Mouse (Mus musculus) neural tube, embryonic 11.5 days (tissue): ENCODE measurements around the gene B4galnt2. TPM values are rescaled to one million over a fixed set of nuclear protein-coding genes. Genes with fewer than 3 reads are reported as not detected.

ENCODE experiments used
- ATAC-seq: fragments of 200-750 bp; cut with Nextera tagmentation; 2 replicates; pipeline ENCODE4 v1.8.0; 2017; ENCODE audit warnings: moderate number of reproducible peaks, mild to moderate bottlenecking, moderate TSS enrichment, moderate library complexity; ENCODE audit not compliant: insufficient read depth, low FRiP score, low TSS enrichment
- DNase-seq: peaks from one replicate; pipeline ENCODE4 v3.0.0-alpha.2; 2015; ENCODE audit warnings: low spot score
- H3K27ac ChIP-seq: fragments of 300-500 bp; sonication (generic); 2 replicates; pipeline ENCODE4 v1.5.1; 2014; ENCODE audit warnings: low read depth, mild to moderate bottlenecking, low read length
- H3K27me3 ChIP-seq: fragments of 300-500 bp; sonication (generic); 2 replicates; pipeline ENCODE4 v1.6.1; 2014; ENCODE audit warnings: mild to moderate bottlenecking, low read length, mixed read lengths; ENCODE audit not compliant: control insufficient read depth, insufficient read depth
- H3K36me3 ChIP-seq: fragments of 300-500 bp; sonication (generic); 2 replicates; pipeline ENCODE4 v1.6.1; 2014; ENCODE audit warnings: mild to moderate bottlenecking, low read length, moderate library complexity, mixed read lengths; ENCODE audit not compliant: control insufficient read depth, insufficient read depth
- H3K4me1 ChIP-seq: fragments of 300-500 bp; sonication (generic); 2 replicates; pipeline ENCODE4 v1.6.1; 2014; ENCODE audit warnings: low read length, mixed read lengths; ENCODE audit not compliant: control insufficient read depth, insufficient read depth
- H3K4me2 ChIP-seq: fragments of 300-500 bp; sonication (generic); 2 replicates; pipeline ENCODE4 v1.6.1; 2014; ENCODE audit warnings: low read depth, mild to moderate bottlenecking, moderate library complexity
- H3K4me3 ChIP-seq: fragments of 300-500 bp; sonication (generic); 2 replicates; pipeline ENCODE4 v1.5.1; 2014; ENCODE audit warnings: low read depth, low read length
- H3K9ac ChIP-seq: fragments of 300-500 bp; sonication (generic); 2 replicates; pipeline ENCODE4 v1.6.1; 2014; ENCODE audit warnings: mild to moderate bottlenecking, low read length
- H3K9me3 ChIP-seq: fragments of 300-500 bp; sonication (generic); 2 replicates; pipeline ENCODE4 v1.6.1; 2016; ENCODE audit warnings: low read length; ENCODE audit not compliant: control insufficient read depth
- WGBS: fragments of 180-500 bp; shearing (Covaris S2); extraction: QIAGEN DNeasy Blood & Tissue Kit; methylation state at CpG from one replicate; pipeline ENCODE4 v1.1.7; 2014; 5-methylcytosine and 5-hydroxymethylcytosine counted together
- polyA plus RNA-seq: library from polyadenylated mRNA; unstranded; fragments of >200 nt; fragmentation: Nextera tagmentation; extraction: Ambion mirVana; gene quantifications from 2 replicates; pipeline ENCODE4 v1.2.1, GENCODE M21; 2014

Gene B4galnt2
- polyA plus RNA-seq, 1 experiment from 2014 or later: not detected

DNA sequence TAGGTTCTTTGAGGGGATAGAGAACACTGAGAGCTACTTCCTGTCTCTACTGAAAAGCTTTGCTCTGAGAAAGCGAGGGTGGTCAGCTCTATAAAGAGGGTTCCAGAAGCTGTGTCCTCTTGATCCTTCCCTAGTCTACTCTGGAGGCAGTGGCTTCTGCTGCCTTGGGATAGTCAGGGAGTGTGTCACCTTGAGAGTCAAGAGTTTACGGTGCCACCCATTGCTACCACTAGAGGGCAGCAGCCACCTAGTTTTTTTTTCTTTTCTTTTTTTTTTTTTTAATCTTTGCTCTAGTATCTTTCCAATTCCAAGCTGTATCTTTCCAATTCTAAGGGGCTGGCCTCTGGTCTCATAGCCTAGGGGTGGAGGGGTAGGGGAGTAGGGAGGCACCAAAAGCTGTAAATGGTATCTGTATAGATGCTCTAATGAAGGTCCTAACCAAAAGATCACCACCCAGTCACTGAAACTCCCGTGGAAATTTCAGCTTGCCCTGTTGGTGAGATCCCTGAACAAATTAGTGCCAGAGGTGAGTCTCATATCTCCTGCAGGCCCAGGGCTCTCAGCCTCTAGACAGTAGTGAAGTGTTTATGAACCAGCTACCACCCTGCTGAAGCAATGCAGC, 87.1 kb downstream of the B4galnt2 start:
- Histone ChIP-seq H3K9ac (no peak overlapping the region), H3K9me3 (no peaks in the 10 kb centered on the region), H3K4me3 (no peak overlapping the region), H3K27ac (no peak overlapping the region), H3K4me2 (no peak overlapping the region), H3K4me1 (peaks cover 10% of the 10 kb centered on the region), H3K36me3 (no peaks in the 10 kb centered on the region), H3K27me3 (peaks cover 72% of the 10 kb centered on the region)
- ATAC-seq (no peak), DNase-seq (peak; percentile 58)
- WGBS: 22% methylated on average over 3 of the region's 3 CpGs

DNA sequence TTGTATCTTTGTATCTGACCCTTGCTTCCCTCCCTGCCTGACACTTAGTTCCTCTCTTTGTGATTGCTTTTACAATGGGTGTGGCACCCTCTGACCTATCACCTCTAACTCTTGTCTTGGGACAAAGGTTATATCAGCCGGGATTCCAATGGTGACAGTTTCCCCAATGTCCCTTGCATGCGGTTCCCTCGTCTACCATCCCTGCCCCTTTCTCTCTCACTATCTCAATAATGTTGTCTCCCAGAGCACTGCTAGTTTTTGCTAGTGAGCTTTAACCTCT, 87.6 kb downstream of the B4galnt2 start:
- Histone ChIP-seq H3K9me3 (no peaks in the 10 kb centered on the region), H3K4me1 (peaks cover 10% of the 10 kb centered on the region), H3K36me3 (no peaks in the 10 kb centered on the region), H3K27me3 (peaks cover 68% of the 10 kb centered on the region), H3K4me2 (no peak overlapping the region), H3K27ac (no peak overlapping the region), H3K4me3 (no peak overlapping the region), H3K9ac (no peak overlapping the region)
- no peak for DNase-seq
- WGBS: 27% methylated on average over 3 of the region's 3 CpGs
- no peak for ATAC-seq

GRCm38 (mm10) chr11:95826317-95827167, 88.1 kb downstream of the B4galnt2 start:
- no peak overlapping the region for H3K4me3 ChIP-seq
- no peaks in the 10 kb centered on the region for H3K36me3 ChIP-seq
- ATAC-seq (no peak), DNase-seq (no peak)
- peaks cover 10% of the 10 kb centered on the region for H3K4me1 ChIP-seq
- WGBS: 63% methylated on average over 6 of the region's 6 CpGs
- H3K27me3 ChIP-seq: peaks cover 62% of the 10 kb centered on the region
- no peak overlapping the region for H3K9ac ChIP-seq
- H3K27ac ChIP-seq: no peak overlapping the region
- no peaks in the 10 kb centered on the region for H3K9me3 ChIP-seq
- no peak overlapping the region for H3K4me2 ChIP-seq

DNA sequence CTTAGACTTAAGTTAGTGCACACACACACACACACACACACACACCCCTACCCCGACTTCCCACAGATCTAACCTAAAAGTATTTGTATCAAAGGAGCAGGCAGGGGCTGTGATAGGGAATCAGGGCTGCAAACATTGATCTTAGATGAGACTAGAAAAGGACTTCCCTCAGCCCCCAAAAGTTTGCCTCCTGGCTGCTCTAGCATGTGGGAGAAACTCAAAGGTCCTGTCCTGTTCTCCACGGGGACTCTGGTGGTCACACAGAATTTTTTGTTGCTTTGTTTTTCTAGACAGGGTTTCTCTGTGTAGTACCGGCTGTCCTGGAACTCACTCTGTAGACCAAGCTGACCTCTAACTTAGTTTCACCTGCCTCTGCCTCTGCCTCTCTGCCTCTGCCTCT, 89.1 kb downstream of the B4galnt2 start:
- peaks cover 53% of the 10 kb centered on the region for H3K27me3 ChIP-seq

GRCm38 (mm10) chr11:95824877-95825243, 89.8 kb downstream of the B4galnt2 start:
- no peak for DNase-seq
- Histone ChIP-seq H3K4me1 (peaks cover 6% of the 10 kb centered on the region; the same call in 1 of the 2 replicates), H3K27me3 (peaks cover 45% of the 10 kb centered on the region), H3K4me2 (peak overlapping the region; percentile 97), H3K9me3 (no peaks in the 10 kb centered on the region), H3K4me3 (peak overlapping the region; percentile 60), H3K27ac (no peak overlapping the region), H3K9ac (peak overlapping the region; percentile 62), H3K36me3 (no peaks in the 10 kb centered on the region)
- no peak for ATAC-seq
- 2% methylated on average over 11 of the region's 11 CpGs for WGBS

More for the DNA sequence above, 89.1 kb downstream of the B4galnt2 start:
- no peak overlapping the region for H3K9ac ChIP-seq
- no peak overlapping the region for H3K4me3 ChIP-seq
- no peaks in the 10 kb centered on the region for H3K9me3 ChIP-seq
- WGBS: 59% methylated on average over 3 of the region's 3 CpGs
- ATAC-seq (no peak), DNase-seq (no peak)
- H3K27ac ChIP-seq: no peak overlapping the region
- no peaks in the 10 kb centered on the region for H3K36me3 ChIP-seq
- H3K4me1 ChIP-seq: peaks cover 6% of the 10 kb centered on the region; the same call in 1 of the 2 replicates
- no peak overlapping the region for H3K4me2 ChIP-seq

DNA sequence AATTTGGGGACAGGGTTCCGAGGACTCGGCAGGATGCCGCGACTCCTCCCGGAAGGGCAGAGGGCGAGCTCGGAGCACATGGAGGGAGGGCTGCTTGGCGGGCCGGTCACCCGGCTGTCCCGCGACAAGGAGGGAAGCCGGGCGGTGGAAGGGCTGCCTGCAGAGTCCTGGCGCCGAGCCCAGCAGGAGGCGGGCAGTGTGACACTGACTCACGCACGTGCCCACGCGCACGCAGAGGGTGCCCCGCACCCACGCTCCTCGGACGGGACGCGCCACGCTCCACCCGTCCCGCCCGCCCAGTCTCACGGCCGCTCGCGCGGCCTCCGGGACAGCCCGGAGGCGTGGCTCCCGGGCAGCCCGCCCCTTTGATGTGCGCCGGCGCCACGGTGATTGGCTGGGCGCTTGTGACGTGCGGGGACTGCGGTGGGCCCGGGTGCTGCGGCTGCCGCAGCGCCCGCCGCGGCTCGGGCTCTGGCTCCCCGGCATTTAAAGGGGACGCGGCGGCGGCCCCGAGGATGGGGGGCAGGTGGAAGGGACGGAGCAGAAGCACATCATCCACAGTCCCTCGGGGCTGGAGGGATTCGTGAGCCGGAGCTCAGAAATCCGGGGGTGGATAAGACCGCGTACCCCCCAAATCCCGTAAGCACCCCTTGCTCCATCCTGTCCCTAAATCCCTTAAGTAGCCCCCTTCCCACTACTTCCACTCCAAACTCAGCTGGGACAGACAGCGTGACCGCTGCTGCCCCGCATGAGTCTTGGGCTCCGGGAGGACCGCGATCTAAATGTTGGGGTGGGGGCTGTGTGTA, 90.4 kb downstream of the B4galnt2 start, which contains the start of gene Phospho1:
Phospho1 (plus strand) TSS at position 429 of the 806 bp plus-strand sequence.
- Histone ChIP-seq H3K4me3 (peak within 1 kb of the TSS; percentile 60), H3K36me3 (no peaks in the 10 kb centered on the region), H3K9ac (peak within 1 kb of the TSS; percentile 62), H3K27ac (no peak within 1 kb of the TSS), H3K4me1 (peaks cover 6% of the 10 kb centered on the region; the same call in 1 of the 2 replicates), H3K4me2 (peak within 1 kb of the TSS; percentile 97), H3K27me3 (peaks cover 39% of the 10 kb centered on the region), H3K9me3 (no peaks in the 10 kb centered on the region)
- under 1% methylated on average over 66 of the region's 78 CpGs for WGBS
- ATAC-seq (peak; percentile 98), DNase-seq (peak; percentile 95)

DNA sequence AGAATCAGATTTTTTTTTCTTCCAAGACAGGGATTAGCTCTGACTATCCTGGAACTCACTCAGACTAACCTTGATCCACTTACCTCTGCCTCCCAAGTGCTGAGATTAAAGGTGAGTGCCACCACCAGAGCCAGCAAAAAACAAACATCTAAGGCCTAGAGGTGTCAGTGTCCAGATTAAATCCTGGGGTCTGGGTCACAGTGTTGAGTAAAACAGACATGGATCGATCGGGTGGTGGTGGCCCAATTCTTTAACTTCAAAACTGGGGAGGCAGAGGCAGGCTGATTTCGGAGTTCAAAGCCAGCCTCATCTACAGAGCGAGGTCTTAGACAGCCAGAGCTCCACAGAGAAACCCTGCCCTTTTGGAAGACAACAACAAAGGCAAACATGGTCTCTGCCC, 92.3 kb downstream of the B4galnt2 start:
- Histone ChIP-seq H3K4me1 (peaks cover 6% of the 10 kb centered on the region; the same call in 1 of the 2 replicates), H3K9me3 (no peaks in the 10 kb centered on the region), H3K4me2 (no peak overlapping the region), H3K9ac (no peak overlapping the region), H3K36me3 (no peaks in the 10 kb centered on the region), H3K27ac (no peak overlapping the region), H3K27me3 (peaks cover 25% of the 10 kb centered on the region), H3K4me3 (no peak overlapping the region)
- 93% methylated on average over 4 of the region's 4 CpGs for WGBS
- DNase-seq (no peak), ATAC-seq (no peak)

GRCm38 (mm10) chr11:95821511-95821910, 93.2 kb downstream of the B4galnt2 start:
- no peak overlapping the region for H3K4me2 ChIP-seq
- 92% methylated on average over 3 of the region's 3 CpGs for WGBS
- peaks cover 18% of the 10 kb centered on the region for H3K27me3 ChIP-seq
- no peak overlapping the region for H3K9ac ChIP-seq
- no peak for ATAC-seq
- H3K4me1 ChIP-seq: peaks cover 6% of the 10 kb centered on the region; the same call in 1 of the 2 replicates
- H3K27ac ChIP-seq: no peak overlapping the region
- H3K9me3 ChIP-seq: no peaks in the 10 kb centered on the region
- DNase-seq: no peak
- H3K36me3 ChIP-seq: no peaks in the 10 kb centered on the region
- H3K4me3 ChIP-seq: no peak overlapping the region
